Mouse (Mus musculus) intestine, postnatal 0 days (tissue): ENCODE measurements around the gene Nudt3. TPM values are rescaled to one million over a fixed set of nuclear protein-coding genes. Genes with fewer than 3 reads are reported as not detected.

Source experiments
- ATAC-seq: fragments of 200-750 bp; cut with Nextera tagmentation; 2 replicates; pipeline ENCODE4 v1.8.0; 2017; ENCODE audit warnings: mild to moderate bottlenecking, moderate TSS enrichment, moderate library complexity
- H3K27ac ChIP-seq: fragments of 300-500 bp; sonication (generic); 2 replicates; pipeline ENCODE4 v1.5.1; 2014; ENCODE audit warnings: mild to moderate bottlenecking, low read depth, low read length, moderate library complexity
- H3K27me3 ChIP-seq: fragments of 300-500 bp; sonication (generic); replicated peaks from 2 replicates; pipeline ENCODE4 v1.6.1; 2014; ENCODE audit warnings: low read length, mixed read lengths; ENCODE audit not compliant: control insufficient read depth, insufficient read depth
- H3K36me3 ChIP-seq: fragments of 300-500 bp; sonication (generic); 2 replicates; pipeline ENCODE4 v1.6.1; 2014; ENCODE audit warnings: mild to moderate bottlenecking, moderate library complexity; ENCODE audit not compliant: control insufficient read depth, insufficient read depth
- H3K4me1 ChIP-seq: fragments of 300-500 bp; sonication (generic); replicated peaks from 2 replicates; pipeline ENCODE4 v1.6.1; 2014; ENCODE audit warnings: antibody characterized with exemption, low read length, mixed read lengths; ENCODE audit not compliant: control insufficient read depth, insufficient read depth
- H3K4me2 ChIP-seq: fragments of 300-500 bp; sonication (generic); replicated peaks from 2 replicates; pipeline ENCODE4 v1.6.1; 2014; ENCODE audit warnings: low read depth, mild to moderate bottlenecking, moderate library complexity
- H3K4me3 ChIP-seq: fragments of 300-500 bp; sonication (generic); 2 replicates; pipeline ENCODE4 v1.5.1; 2014; ENCODE audit warnings: low read depth, low read length
- H3K9ac ChIP-seq: fragments of 300-500 bp; sonication (generic); 2 replicates; pipeline ENCODE4 v1.6.1; 2014; ENCODE audit warnings: mild to moderate bottlenecking, low read depth, low read length
- H3K9me3 ChIP-seq: fragments of 300-500 bp; sonication (generic); 2 replicates; pipeline ENCODE4 v1.6.1; 2016; ENCODE audit warnings: mixed run types; ENCODE audit not compliant: control insufficient read depth
- CTCF ChIP-seq: sonication (generic); IDR thresholded peaks from 2 replicates; pipeline ENCODE4 v1.5.1; 2016; ENCODE audit warnings: low read depth, mild to moderate bottlenecking, control low read depth, antibody characterized with exemption, moderate library complexity
- WGBS: fragments of 180-500 bp; shearing (Covaris S2); extraction: QIAGEN DNeasy Blood & Tissue Kit; methylation state at CpG from one replicate; pipeline ENCODE4 v1.1.7; 2014; 5-methylcytosine and 5-hydroxymethylcytosine counted together
- polyA plus RNA-seq: library from polyadenylated mRNA; unstranded; fragments of >200 nt; fragmentation: Nextera tagmentation; extraction: Ambion mirVana; gene quantifications from 2 replicates; pipeline ENCODE4 v1.2.1, GENCODE M21; 2015

Nudt3 gene
- polyA plus RNA-seq, 1 experiment from 2014 or later = 43.3 TPM

DNA sequence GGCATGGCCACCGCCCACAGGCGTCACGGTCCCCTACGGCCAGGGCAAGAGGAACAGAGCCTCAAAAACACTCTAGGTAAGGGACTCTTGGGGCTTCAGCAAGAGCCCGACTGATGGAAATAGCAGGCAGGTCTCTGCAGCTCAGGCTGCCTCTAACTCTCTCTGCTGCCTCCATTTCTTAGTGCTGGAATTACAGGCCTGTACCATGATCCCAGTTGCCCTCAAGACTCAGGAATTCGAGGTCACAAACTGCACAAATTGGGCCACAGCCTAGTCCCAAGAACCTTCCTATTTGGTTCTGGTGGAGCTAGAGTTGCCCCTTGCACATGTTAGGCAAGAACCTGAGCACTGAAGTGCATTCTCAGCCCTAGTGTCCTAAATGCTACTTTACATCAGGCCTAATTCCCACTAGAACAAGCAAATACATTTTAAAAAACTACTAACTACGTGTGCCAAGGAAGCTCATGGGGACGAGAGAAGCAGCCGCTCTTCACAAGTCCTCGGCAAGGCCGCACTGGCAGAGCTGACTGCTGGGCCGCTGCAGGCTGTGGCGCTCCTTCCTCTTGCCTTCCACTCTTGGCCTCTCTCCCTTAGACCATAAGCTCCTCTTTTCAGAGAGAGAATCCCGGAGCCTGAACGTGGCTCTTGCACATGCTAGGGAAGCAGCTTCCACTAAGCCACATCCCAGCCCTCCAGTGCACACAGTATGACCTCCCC lies 27.5 kb downstream of the Nudt3 start:
- Histone ChIP-seq H3K9ac (no peak overlapping the region), H3K4me2 (no peak overlapping the region), H3K27ac (no peak overlapping the region), H3K4me1 (no peaks in the 10 kb centered on the region), H3K36me3 (peaks cover 37% of the 10 kb centered on the region), H3K9me3 (no peaks in the 10 kb centered on the region), H3K27me3 (no peaks in the 10 kb centered on the region), H3K4me3 (no peak overlapping the region)
- no peak; the same call in 1 of the 2 replicates for TF ChIP-seq CTCF
- 85% methylated on average over 15 of the region's 15 CpGs for WGBS
- ATAC-seq = no peak

DNA sequence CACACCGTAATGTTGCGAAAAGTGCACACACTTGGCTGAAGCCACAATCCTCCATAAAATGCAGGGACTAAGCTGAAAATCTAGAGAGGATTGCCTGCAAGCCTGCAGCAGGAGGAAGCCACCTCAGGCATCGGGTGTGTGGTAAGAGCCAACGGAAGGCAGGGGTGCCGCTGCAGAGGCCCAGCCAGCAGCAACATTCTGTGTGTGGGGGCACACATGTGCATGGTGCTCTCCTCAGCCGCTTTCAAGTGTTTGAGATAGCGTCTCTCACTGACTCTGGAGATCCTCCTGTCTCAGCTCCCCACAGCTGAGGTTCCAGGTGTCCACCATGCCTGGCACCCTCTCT lies 30.8 kb downstream of the Nudt3 start:
- 99% methylated on average over 7 of the region's 7 CpGs for WGBS
- H3K4me3 ChIP-seq = no peak overlapping the region
- no peak for ATAC-seq

DNA sequence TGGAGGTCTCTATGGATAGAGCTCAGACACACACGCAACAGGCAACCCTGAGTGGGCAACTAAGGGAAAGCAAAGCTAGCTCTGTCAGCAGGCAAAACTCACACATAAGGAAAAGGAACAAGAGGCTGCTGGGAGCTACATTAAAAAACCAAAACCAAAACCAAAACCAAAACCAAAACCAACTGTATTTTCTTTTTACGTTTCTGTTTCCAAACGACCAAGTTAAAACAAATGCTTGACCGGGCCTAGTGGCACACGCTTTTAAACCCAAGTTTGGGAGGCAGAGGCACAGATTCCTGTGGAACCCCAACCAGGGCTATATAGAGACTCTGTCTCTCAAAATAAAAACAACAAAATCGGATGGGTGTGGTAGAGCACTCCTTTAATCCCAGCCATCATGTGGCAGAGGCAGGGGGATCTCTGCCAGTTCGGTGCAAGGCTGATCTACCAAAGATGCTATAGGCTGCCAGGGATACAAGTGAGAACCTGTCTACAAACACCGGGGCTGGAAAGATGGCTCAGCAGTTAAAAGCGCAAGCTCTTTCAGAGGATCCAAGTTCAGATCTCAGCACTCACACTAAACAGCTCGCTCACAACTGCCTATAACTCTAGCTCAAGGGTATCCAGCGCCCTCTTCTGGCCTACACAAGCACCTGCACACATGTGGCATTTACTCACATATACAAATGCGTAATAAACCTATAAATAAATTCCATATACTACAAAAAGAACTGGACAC lies 31.3 kb downstream of the Nudt3 start:
- Histone ChIP-seq H3K4me1 (no peaks in the 10 kb centered on the region), H3K36me3 (peaks cover 42% of the 10 kb centered on the region), H3K4me3 (no peak overlapping the region), H3K4me2 (no peak overlapping the region), H3K9ac (no peak overlapping the region), H3K27me3 (no peaks in the 10 kb centered on the region), H3K27ac (no peak overlapping the region), H3K9me3 (no peaks in the 10 kb centered on the region)
- ATAC-seq = no peak
- peak; percentile 55 for TF ChIP-seq CTCF
- WGBS = 82% methylated on average over 12 of the region's 12 CpGs

More for the DNA sequence above, 30.8 kb downstream of the Nudt3 start:
- Histone ChIP-seq H3K9me3 (no peaks in the 10 kb centered on the region), H3K36me3 (peaks cover 44% of the 10 kb centered on the region), H3K9ac (no peak overlapping the region), H3K4me1 (no peaks in the 10 kb centered on the region), H3K27me3 (no peaks in the 10 kb centered on the region), H3K4me2 (no peak overlapping the region), H3K27ac (no peak overlapping the region)
- no peak for TF ChIP-seq CTCF

GRCm38 (mm10) chr17:27588231-27588630 lies 35.1 kb downstream of the Nudt3 start:
- H3K4me3 ChIP-seq = no peak overlapping the region

GRCm38 (mm10) chr17:27587252-27587651 lies 36.0 kb downstream of the Nudt3 start:
- no peaks in the 10 kb centered on the region for H3K27me3 ChIP-seq
- 77% methylated on average over 12 of the region's 12 CpGs for WGBS

More at GRCm38 (mm10) chr17:27588231-27588630, 35.1 kb downstream of the Nudt3 start:
- no peaks in the 10 kb centered on the region for H3K27me3 ChIP-seq
- no peak for TF ChIP-seq CTCF
- H3K4me1 ChIP-seq = no peaks in the 10 kb centered on the region
- H3K27ac ChIP-seq = no peak overlapping the region
- no peak for ATAC-seq
- H3K9me3 ChIP-seq = no peaks in the 10 kb centered on the region
- peaks cover 16% of the 10 kb centered on the region; the same call in 1 of the 2 replicates for H3K36me3 ChIP-seq
- H3K4me2 ChIP-seq = no peak overlapping the region
- WGBS = 73% methylated on average over 8 of the region's 8 CpGs
- H3K9ac ChIP-seq = no peak overlapping the region

GRCm38 (mm10) chr17:27586661-27587060 lies 36.6 kb downstream of the Nudt3 start:
- peaks cover 27% of the 10 kb centered on the region; the same call in 1 of the 2 replicates for H3K36me3 ChIP-seq
- no peak overlapping the region for H3K4me3 ChIP-seq
- WGBS = 53% methylated on average over 9 of the region's 9 CpGs
- no peak overlapping the region for H3K9ac ChIP-seq
- H3K4me1 ChIP-seq = no peaks in the 10 kb centered on the region
- TF ChIP-seq CTCF = no peak
- ATAC-seq = no peak
- H3K4me2 ChIP-seq = no peak overlapping the region
- H3K27me3 ChIP-seq = no peaks in the 10 kb centered on the region
- H3K27ac ChIP-seq = no peak overlapping the region
- no peaks in the 10 kb centered on the region for H3K9me3 ChIP-seq

More at GRCm38 (mm10) chr17:27587252-27587651, 36.0 kb downstream of the Nudt3 start:
- Histone ChIP-seq H3K9ac (no peak overlapping the region), H3K4me3 (no peak overlapping the region), H3K36me3 (peaks cover 21% of the 10 kb centered on the region; the same call in 1 of the 2 replicates), H3K4me2 (no peak overlapping the region), H3K27ac (no peak overlapping the region), H3K4me1 (no peaks in the 10 kb centered on the region), H3K9me3 (no peaks in the 10 kb centered on the region)
- TF ChIP-seq CTCF = no peak
- ATAC-seq = 0 out of 2 replicates have a peak, but pooled peaks have one; percentile 7
